Mouse (Mus musculus): ENCODE measurements at regions not wholly inside any gene's neighbourhood (a gene's known extent, or its start where the extent isn't known, plus 50 kb on each side); places are given as distances from the start of the nearest gene placed in this dataset.

DNA sequence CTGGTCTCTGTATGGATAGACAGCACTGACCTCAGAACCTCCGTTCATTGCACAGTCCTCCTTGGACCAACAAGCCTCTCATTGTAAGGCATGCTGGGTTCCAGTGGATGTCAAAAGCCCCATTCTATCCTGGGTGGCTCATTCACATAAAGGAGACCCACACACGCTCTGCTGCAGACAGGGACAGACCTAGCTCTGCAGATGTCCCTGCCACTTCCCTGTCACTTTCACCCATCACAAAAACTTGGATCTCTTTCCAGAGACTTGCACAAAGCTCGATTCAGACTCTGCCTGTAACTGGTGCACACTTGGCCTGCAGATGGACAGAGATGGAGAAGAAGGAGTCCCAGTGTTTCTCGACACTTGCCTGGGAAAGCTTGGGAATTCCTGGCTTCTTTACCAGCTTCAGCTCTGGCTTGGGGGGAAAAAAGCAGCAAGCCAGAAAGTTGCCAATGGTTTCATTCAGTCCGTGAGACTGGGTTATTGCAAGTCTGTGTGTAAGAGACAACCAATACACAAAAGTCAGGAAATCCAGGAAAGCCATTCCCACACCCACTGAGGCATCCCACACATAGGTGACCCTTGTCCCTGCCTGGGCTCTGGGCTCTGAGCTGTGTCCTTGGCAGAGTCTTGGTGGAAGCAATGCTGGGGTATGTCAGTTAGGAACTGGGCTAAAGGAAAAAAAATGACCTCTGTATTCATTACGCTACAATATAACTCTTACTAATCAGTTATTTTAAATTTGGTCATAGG, 136.1 kb upstream of the Car8 start:
- peak; percentile 80 for DNase-seq (ENCODE audit: low read depth, low spot score)

DNA sequence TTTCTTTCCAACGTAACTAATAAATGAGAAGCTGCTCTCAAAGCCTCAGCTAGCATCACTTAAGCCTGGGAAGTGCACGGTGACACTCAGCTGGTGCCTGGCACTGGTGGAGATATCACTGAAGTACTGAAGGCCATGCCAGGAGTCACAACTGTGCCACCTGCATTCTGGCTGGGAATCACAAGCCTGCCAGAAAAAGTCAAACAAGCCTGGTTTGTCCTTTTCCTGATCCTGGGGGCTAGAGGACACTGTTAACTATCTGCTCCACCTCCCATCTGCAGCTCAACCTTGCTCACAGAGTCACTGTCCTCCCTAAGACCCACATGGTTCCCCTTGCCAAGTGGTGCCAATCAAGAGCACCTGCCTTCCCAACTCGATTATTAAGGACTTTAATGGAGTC, 135.2 kb upstream of the Car8 start:
- DNase-seq (ENCODE audit: low read depth, low spot score), result peak; percentile 47

- DNase-seq (ENCODE audit: low read depth, low spot score), result peak; percentile 54
Observed at GRCm38 (mm10) chr4:8372069-8372468, 133.2 kb upstream of the Car8 start.

DNA sequence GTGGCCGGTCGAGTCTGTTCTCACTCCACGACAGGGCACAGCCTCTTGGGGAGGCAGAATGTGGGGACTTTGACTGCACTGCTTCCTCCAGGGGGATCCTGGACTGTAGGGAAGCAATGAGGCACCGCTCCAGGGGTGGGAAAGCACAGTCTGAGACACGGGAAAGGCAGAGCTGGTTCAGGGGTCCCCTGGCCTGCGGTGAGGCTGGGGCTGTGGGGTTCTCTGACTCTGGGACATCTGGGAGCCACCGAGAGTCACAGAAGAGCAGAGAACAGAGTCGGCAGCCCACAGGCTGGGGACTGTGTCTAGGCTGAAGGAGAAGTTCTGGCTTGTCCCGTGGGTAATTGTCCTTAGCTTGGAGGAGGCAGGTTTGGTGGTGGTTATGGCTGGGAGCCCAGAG, 131.9 kb upstream of the Car8 start:
- no peak for DNase-seq (ENCODE audit: low read depth, low spot score)

- peak; percentile 81 for DNase-seq (ENCODE audit: low read depth, low spot score)
Observed at GRCm38 (mm10) chr4:8367487-8368276, 128.8 kb upstream of the Car8 start.

- peak; percentile 30 for DNase-seq (ENCODE audit: low read depth, low spot score)
Observed at GRCm38 (mm10) chr4:8366978-8367377, 128.1 kb upstream of the Car8 start.

- DNase-seq (ENCODE audit: low read depth, low spot score), result no peak
Observed at GRCm38 (mm10) chr4:8362409-8362808, 123.6 kb upstream of the Car8 start.

DNA sequence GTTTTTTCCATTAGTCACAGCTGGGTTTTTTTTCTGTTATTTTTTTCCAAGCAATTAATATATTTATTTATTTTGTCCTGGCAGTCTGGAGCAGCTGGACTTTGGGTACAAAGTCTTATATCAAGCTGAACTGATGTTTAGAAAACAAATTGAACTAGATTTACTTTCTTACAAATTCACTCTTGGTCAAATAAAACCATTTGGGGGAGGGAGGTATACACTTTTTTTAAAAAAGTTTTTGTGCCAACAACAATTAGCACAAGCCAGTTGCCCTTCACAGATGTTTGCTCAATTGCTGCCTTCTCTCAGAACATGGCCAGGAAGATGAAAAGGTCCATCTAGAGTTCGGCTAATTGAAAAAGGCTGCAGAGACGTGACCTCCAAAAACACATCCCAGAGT, 123.1 kb upstream of the Car8 start:
- DNase-seq (ENCODE audit: low read depth, low spot score), result no peak

DNA sequence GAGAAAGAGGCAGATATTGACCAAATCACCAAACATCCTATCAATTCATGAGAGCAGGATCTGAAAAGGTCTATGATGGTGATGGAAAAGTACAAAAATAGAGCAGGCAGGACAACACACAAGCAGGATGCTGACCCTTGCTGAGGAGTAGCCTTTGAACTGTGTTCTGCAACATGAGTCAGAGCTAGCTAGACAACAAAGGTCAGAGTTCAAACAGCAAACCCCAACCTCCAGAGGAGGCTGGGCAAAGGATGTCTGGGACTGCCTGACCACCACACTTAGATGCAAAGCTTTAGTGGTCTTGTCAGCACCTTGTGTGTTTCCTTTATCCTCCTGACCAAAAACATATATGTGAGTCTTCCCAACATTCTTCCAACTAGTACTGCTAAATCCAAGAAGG, 122.5 kb upstream of the Car8 start:
- DNase-seq (ENCODE audit: low read depth, low spot score), result no peak

GRCm38 (mm10) chr4:8357443-8357842, 118.6 kb upstream of the Car8 start:
- peak; percentile 60 for DNase-seq (ENCODE audit: low read depth, low spot score)

- no peak for DNase-seq (ENCODE audit: low read depth, low spot score)
Observed at GRCm38 (mm10) chr4:8341928-8342327, 103.1 kb upstream of the Car8 start.

DNA sequence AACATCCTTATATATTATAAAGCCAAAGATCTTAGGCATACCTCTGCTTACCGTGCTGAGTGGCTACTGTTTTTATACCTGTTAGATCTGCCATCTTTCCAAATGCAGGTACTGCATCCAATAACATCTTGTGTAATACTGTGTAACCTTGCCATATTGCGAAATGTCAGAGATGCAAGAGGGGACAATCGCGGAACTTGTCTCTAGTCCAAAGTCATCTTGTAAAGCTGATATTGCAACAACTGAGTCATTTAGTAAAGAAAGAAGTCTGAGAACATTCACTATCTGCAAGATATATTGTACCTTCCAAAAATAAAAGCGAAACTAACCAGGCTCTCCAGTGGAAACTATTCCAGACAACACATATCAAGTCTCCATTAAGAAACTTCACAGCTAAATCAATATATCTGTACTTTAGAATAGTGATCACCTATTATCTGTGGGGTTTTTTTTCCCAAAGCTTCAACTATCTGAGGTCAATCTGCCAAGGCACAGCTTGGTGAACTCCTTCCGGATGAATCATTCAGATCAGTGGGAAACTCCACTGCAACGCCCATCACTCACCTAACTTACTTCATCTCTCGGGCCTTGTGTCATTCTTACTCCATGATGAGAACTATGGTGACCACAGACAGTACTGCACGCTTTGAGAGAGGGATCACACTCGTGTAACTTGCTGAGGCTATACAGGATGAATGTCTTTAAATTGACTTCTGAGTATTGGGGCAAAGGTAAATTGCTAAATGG, 70.6 kb upstream of the Car8 start:
- DNase-seq (ENCODE audit: low read depth, low spot score), result no peak

GRCm38 (mm10) chr4:8292563-8292962, 53.7 kb upstream of the Car8 start:
- DNase-seq (ENCODE audit: low read depth, low spot score), result no peak

- peak; percentile 10 for DNase-seq (ENCODE audit: low read depth, low spot score)
Observed at GRCm38 (mm10) chr4:8291528-8292492, 53.0 kb upstream of the Car8 start.

- DNase-seq (ENCODE audit: low read depth, low spot score), result no peak
Observed at GRCm38 (mm10) chr4:8289901-8290300, 51.1 kb upstream of the Car8 start.
